Comparison of ENCODE assay signal across 8 mouse cellular contexts in the genomic region with DNA sequence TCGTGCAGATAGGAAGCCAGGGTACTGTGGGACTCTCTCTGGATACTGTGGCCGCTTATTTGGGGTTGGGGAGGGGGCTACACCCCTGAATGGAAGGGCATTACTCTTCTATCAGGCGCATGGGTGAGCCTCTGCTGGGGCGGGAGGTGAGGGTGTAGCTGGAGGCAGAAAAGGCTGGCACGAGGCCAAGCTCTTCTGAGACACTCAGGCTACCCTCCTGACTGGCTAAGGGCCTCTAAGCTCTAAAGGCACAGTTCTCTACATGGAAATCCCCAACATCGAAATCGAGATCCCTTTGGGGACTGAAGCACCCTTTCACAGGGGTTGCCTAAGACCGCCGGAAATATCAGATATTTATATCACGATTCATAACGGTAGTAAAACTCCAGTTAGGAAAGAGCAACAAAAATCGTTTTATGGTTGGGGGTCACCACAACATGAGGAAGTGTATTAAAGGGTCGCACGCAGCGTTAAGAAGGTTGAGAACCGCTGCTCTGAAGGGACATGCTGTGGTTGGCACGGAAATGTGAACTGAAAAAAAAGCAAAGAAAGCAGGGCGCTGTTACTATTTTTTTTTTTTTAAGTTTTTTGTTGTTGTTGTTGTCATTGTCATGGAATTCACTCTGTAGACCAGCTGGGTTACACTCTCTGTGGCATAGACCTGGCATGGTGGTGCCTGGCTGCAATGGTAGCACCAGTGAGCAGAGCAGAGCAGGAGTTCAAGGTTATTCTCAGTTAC. TPM values are rescaled to one million over a fixed set of nuclear protein-coding genes. Genes with fewer than 3 reads are reported as not detected.
A peak's percentile ranks its signal among the peaks of the same experiment; 100 is the strongest.
DNase-seq lines count a peak whose midpoint lies in the region; ATAC-seq and TF ChIP-seq lines count a peak whose summit lies in the region.

No protein-coding gene starts in this region.

- 0 out of 2 replicates have a peak overlapping the region, but pooled peaks have one; percentile 40 for H3K27ac ChIP-seq in hindbrain, embryonic 13.5 days
- H3K27ac ChIP-seq in hindbrain, embryonic 11.5 days (ENCODE audit: low read depth, low read length), result no peak overlapping the region
- peak overlapping the region; percentile 91 for H3K27ac ChIP-seq in heart, postnatal 0 days (ENCODE audit: low read depth)
- H3K27ac ChIP-seq in liver, adult 2 months (replicated peaks; ENCODE audit: insufficient read depth, low read depth, low read length), result peak overlapping the region; percentile 97

- 79% methylated on average over 18 of the region's 18 CpGs for WGBS in hindbrain, embryonic 13.5 days
- 88% methylated on average over 18 of the region's 18 CpGs for WGBS in hindbrain, embryonic 11.5 days
- WGBS in heart, postnatal 0 days, result 30% methylated on average over 18 of the region's 18 CpGs
- 21% methylated on average over 18 of the region's 18 CpGs for WGBS in liver, adult 2 months

- no peaks in the 10 kb centered on the region for H3K36me3 ChIP-seq in hindbrain, embryonic 13.5 days
- H3K36me3 ChIP-seq in hindbrain, embryonic 11.5 days (ENCODE audit: control insufficient read depth, insufficient read depth, low read length), result no peaks in the 10 kb centered on the region
- no peaks in the 10 kb centered on the region for H3K36me3 ChIP-seq in heart, postnatal 0 days (replicated peaks; ENCODE audit: control insufficient read depth, insufficient read depth, low read length)
- no peaks in the 10 kb centered on the region for H3K36me3 ChIP-seq in liver, adult 2 months (ENCODE audit: control insufficient read depth, insufficient read depth, low read length)

- no peak for TF ChIP-seq CTCF in heart, postnatal 0 days (IDR thresholded peaks at IDR 0.05; ENCODE audit: low read depth)
- no peak for TF ChIP-seq CTCF in liver, adult 2 months (IDR thresholded peaks at IDR 0.05; ENCODE audit: low read depth, low read length)

- no peak for DNase-seq in hindbrain, embryonic 11.5 days (ENCODE audit: low spot score)
- peak; percentile 63 for DNase-seq in NIH3T3 (ENCODE audit: low read depth)
- DNase-seq in heart, postnatal 0 days (ENCODE audit: low spot score), result peak; percentile 75
- peak; percentile 54 for DNase-seq in liver, adult 2 months (ENCODE audit: extremely low read depth, low read depth, low spot score)
- DNase-seq in spleen, postnatal 4 days (ENCODE audit: low spot score in 2 of 2), result peak; percentile 79 to 91
- no peak for DNase-seq in frontal cortex, postnatal 14 days (ENCODE audit: low spot score in 2 of 2)
- DNase-seq in embryo, embryonic 9.5 days (ENCODE audit: extremely low spot score), result no peak

- no peaks in the 10 kb centered on the region for H3K9me3 ChIP-seq in hindbrain, embryonic 13.5 days
- H3K9me3 ChIP-seq in hindbrain, embryonic 11.5 days (ENCODE audit: control insufficient read depth, low read length), result no peaks in the 10 kb centered on the region
- H3K9me3 ChIP-seq in heart, postnatal 0 days (replicated peaks; ENCODE audit: control insufficient read depth, low read length), result no peaks in the 10 kb centered on the region

- no peak for ATAC-seq in hindbrain, embryonic 13.5 days (ENCODE audit: low FRiP score)
- no peak for ATAC-seq in hindbrain, embryonic 11.5 days (ENCODE audit: low FRiP score)
- no peak; the same call in 1 of the 2 replicates for ATAC-seq in heart, postnatal 0 days (ENCODE audit: insufficient read depth, low read depth)

- H3K4me3 ChIP-seq in hindbrain, embryonic 13.5 days, result no peak overlapping the region
- H3K4me3 ChIP-seq in hindbrain, embryonic 11.5 days (ENCODE audit: low read depth, low read length), result no peak overlapping the region
- peak overlapping the region; percentile 9; the same call in 1 of the 2 replicates for H3K4me3 ChIP-seq in heart, postnatal 0 days (ENCODE audit: low read depth, low read length)
- peak overlapping the region; percentile 17; the same call in 1 of the 2 replicates for H3K4me3 ChIP-seq in liver, adult 2 months (ENCODE audit: insufficient read depth, low read depth, low read length)

- no peak for TF ChIP-seq EP300 in heart, postnatal 0 days (IDR thresholded peaks at IDR 0.05; ENCODE audit: low read depth)

- no peak overlapping the region for H3K4me2 ChIP-seq in hindbrain, embryonic 13.5 days
- H3K4me2 ChIP-seq in hindbrain, embryonic 11.5 days (replicated peaks; ENCODE audit: low read depth, low read length), result no peak overlapping the region
- peak overlapping the region; percentile 74 for H3K4me2 ChIP-seq in heart, postnatal 0 days (ENCODE audit: low read depth, low read length)

- H3K27me3 ChIP-seq in hindbrain, embryonic 13.5 days, result no peaks in the 10 kb centered on the region
- H3K27me3 ChIP-seq in hindbrain, embryonic 11.5 days (ENCODE audit: control insufficient read depth, insufficient read depth, low read length), result no peaks in the 10 kb centered on the region
- H3K27me3 ChIP-seq in heart, postnatal 0 days (ENCODE audit: control insufficient read depth, insufficient read depth, low read length), result no peaks in the 10 kb centered on the region
- no peaks in the 10 kb centered on the region for H3K27me3 ChIP-seq in liver, adult 2 months (ENCODE audit: control insufficient read depth, insufficient read depth, low read length)

- TF ChIP-seq POLR2A in liver, adult 2 months (IDR thresholded peaks at IDR 0.05; ENCODE audit: extremely low read depth, insufficient read depth, low read length), result no peak

- H3K79me2 ChIP-seq in liver, adult 2 months (ENCODE audit: control insufficient read depth, insufficient read depth, low read length), result no peaks in the 10 kb centered on the region

- peaks cover 71% of the 10 kb centered on the region for H3K4me1 ChIP-seq in hindbrain, embryonic 13.5 days (replicated peaks)
- H3K4me1 ChIP-seq in hindbrain, embryonic 11.5 days (replicated peaks; ENCODE audit: control insufficient read depth, insufficient read depth, low read length), result peaks cover 8% of the 10 kb centered on the region
- H3K4me1 ChIP-seq in heart, postnatal 0 days (ENCODE audit: control insufficient read depth, insufficient read depth), result peaks cover 71% of the 10 kb centered on the region
- H3K4me1 ChIP-seq in liver, adult 2 months (ENCODE audit: control insufficient read depth, insufficient read depth, low read length), result peaks cover 50% of the 10 kb centered on the region

- H3K9ac ChIP-seq in hindbrain, embryonic 13.5 days, result no peak overlapping the region
- H3K9ac ChIP-seq in hindbrain, embryonic 11.5 days (ENCODE audit: low read depth, low read length), result no peak overlapping the region
- peak overlapping the region; percentile 27; the same call in 1 of the 2 replicates for H3K9ac ChIP-seq in heart, postnatal 0 days (replicated peaks; ENCODE audit: low read depth, low read length)
- peak overlapping the region; percentile 83 for H3K9ac ChIP-seq in liver, adult 2 months (ENCODE audit: low read depth, low read length)

RNA-seq across cellular contexts. Expression of gene Tk1, which starts 2.4 kb away (rescaled TPM):
- 25.3 and 26.0 TPM in 2 replicates for polyA plus RNA-seq in hindbrain, embryonic 13.5 days (2015; fragmentation: Nextera tagmentation; extraction: Ambion mirVana)
- polyA plus RNA-seq in hindbrain, embryonic 11.5 days (2014; fragmentation: Nextera tagmentation; extraction: Ambion mirVana), result 73.3 and 84.3 TPM in 2 replicates
- total RNA-seq in heart, postnatal 0 days (2014; rRNA removed; ENCODE audit: low replicate concordance), result 103 and 117 TPM in 2 replicates
- polyA plus RNA-seq in heart, postnatal 0 days (2015; fragmentation: Nextera tagmentation; extraction: Ambion mirVana), result 41.4 and 44.0 TPM in 2 replicates
- total RNA-seq in liver, adult 2 months (2014; rRNA removed), result 56.9 and 65.1 TPM in 2 replicates
- 45.6 and 69.7 TPM in 2 replicates for polyA plus RNA-seq in liver, adult 2 months (2012; rRNA removed)

RNA-seq across cellular contexts. Expression of gene Afmid, which starts 2.6 kb away (rescaled TPM):
- 4.2 and 4.9 TPM in 2 replicates for polyA plus RNA-seq in hindbrain, embryonic 13.5 days (2015; fragmentation: Nextera tagmentation; extraction: Ambion mirVana)
- 3.4 and 3.5 TPM in 2 replicates for polyA plus RNA-seq in hindbrain, embryonic 11.5 days (2014; fragmentation: Nextera tagmentation; extraction: Ambion mirVana)
- total RNA-seq in heart, postnatal 0 days (2014; rRNA removed; ENCODE audit: low replicate concordance), result 14.5 and 17.6 TPM in 2 replicates
- polyA plus RNA-seq in heart, postnatal 0 days (2015; fragmentation: Nextera tagmentation; extraction: Ambion mirVana), result 13.1 and 16.5 TPM in 2 replicates
- total RNA-seq in liver, adult 2 months (2014; rRNA removed), result 119 and 136 TPM in 2 replicates
- polyA plus RNA-seq in liver, adult 2 months (2012; rRNA removed), result 117 and 144 TPM in 2 replicates

RNA-seq across cellular contexts. Expression of gene Gm20708, which starts 18.9 kb away (rescaled TPM):
- polyA plus RNA-seq in hindbrain, embryonic 13.5 days (2015; fragmentation: Nextera tagmentation; extraction: Ambion mirVana), result 0.70 and 0.74 TPM in 2 replicates
- 0.83 and 1.2 TPM in 2 replicates for polyA plus RNA-seq in hindbrain, embryonic 11.5 days (2014; fragmentation: Nextera tagmentation; extraction: Ambion mirVana)
- 2.6 TPM in 1 of 2 replicates, not detected in the other for total RNA-seq in heart, postnatal 0 days (2014; rRNA removed; ENCODE audit: low replicate concordance)
- polyA plus RNA-seq in heart, postnatal 0 days (2015; fragmentation: Nextera tagmentation; extraction: Ambion mirVana), result 0.52 and 0.68 TPM in 2 replicates
- total RNA-seq in liver, adult 2 months (2014; rRNA removed), result 0.37 and 0.40 TPM in 2 replicates
- polyA plus RNA-seq in liver, adult 2 months (2012; rRNA removed), result 0.21 and 0.40 TPM in 2 replicates

RNA-seq across cellular contexts. Expression of gene Syngr2, which starts 18.9 kb away (rescaled TPM):
- 14.6 and 16.5 TPM in 2 replicates for polyA plus RNA-seq in hindbrain, embryonic 13.5 days (2015; fragmentation: Nextera tagmentation; extraction: Ambion mirVana)
- polyA plus RNA-seq in hindbrain, embryonic 11.5 days (2014; fragmentation: Nextera tagmentation; extraction: Ambion mirVana), result 28.0 and 33.7 TPM in 2 replicates
- total RNA-seq in heart, postnatal 0 days (2014; rRNA removed; ENCODE audit: low replicate concordance), result 151 TPM in 2 replicates
- polyA plus RNA-seq in heart, postnatal 0 days (2015; fragmentation: Nextera tagmentation; extraction: Ambion mirVana), result 95.2 and 105 TPM in 2 replicates
- total RNA-seq in liver, adult 2 months (2014; rRNA removed), result 37.9 and 54.2 TPM in 2 replicates
- polyA plus RNA-seq in liver, adult 2 months (2012; rRNA removed), result 124 and 152 TPM in 2 replicates

RNA-seq across cellular contexts. Expression of gene Birc5, which starts 20.7 kb away (rescaled TPM):
- 56.0 and 57.4 TPM in 2 replicates for polyA plus RNA-seq in hindbrain, embryonic 13.5 days (2015; fragmentation: Nextera tagmentation; extraction: Ambion mirVana)
- 296 and 301 TPM in 2 replicates for polyA plus RNA-seq in hindbrain, embryonic 11.5 days (2014; fragmentation: Nextera tagmentation; extraction: Ambion mirVana)
- total RNA-seq in heart, postnatal 0 days (2014; rRNA removed; ENCODE audit: low replicate concordance), result 36.1 and 56.8 TPM in 2 replicates
- polyA plus RNA-seq in heart, postnatal 0 days (2015; fragmentation: Nextera tagmentation; extraction: Ambion mirVana), result 83.6 and 85.0 TPM in 2 replicates
- total RNA-seq in liver, adult 2 months (2014; rRNA removed), result 0.65 and 2.0 TPM in 2 replicates
- polyA plus RNA-seq in liver, adult 2 months (2012; rRNA removed), result 0.82 and 0.92 TPM in 2 replicates

Comparison
In these comparisons a context has a peak if more than half of its experiments do, and no peak if none do; other contexts are left out.
1. H3K4me3 ChIP-seq: peak in heart, postnatal 0 days (single experiment) and liver, adult 2 months (single experiment); none in hindbrain, embryonic 13.5 days (single experiment) and hindbrain, embryonic 11.5 days (single experiment).
2. H3K9ac ChIP-seq: peak in heart, postnatal 0 days (single experiment) and liver, adult 2 months (single experiment); none in hindbrain, embryonic 13.5 days (single experiment) and hindbrain, embryonic 11.5 days (single experiment).
3. DNase-seq: peak in NIH3T3 (single experiment), heart, postnatal 0 days (single experiment), liver, adult 2 months (single experiment) and spleen, postnatal 4 days (2 of 2); none in hindbrain, embryonic 11.5 days (single experiment), frontal cortex, postnatal 14 days (0 of 2) and embryo, embryonic 9.5 days (single experiment).